ENCODE assay signal across 13 mouse cellular contexts in genomic region chr11:17083455-17083854, GRCm38 (mm10). TPM values are rescaled to one million over a fixed set of nuclear protein-coding genes. Genes with fewer than 3 reads are reported as not detected.
DNase-seq lines count a peak whose midpoint lies in the region; ATAC-seq and TF ChIP-seq lines count a peak whose summit lies in the region.
"Had no signal": no experiment of that assay in that cellular context is flagged by ENCODE, and none has a peak within 500 bp of the region (broad histone marks: within the 10 kb centered on the region; RNA-seq: fewer than 3 reads in every experiment).

No protein-coding gene starts in this region.

- peak; percentile 7 for DNase-seq in gastrocnemius, postnatal 10 days
- DNase-seq in gastrocnemius, postnatal 36 days = no peak
- DNase-seq in 3T3-L1 (ENCODE audit: low read depth, low spot score) (peak; percentile 61), 416B (ENCODE audit: low read depth) (peak; percentile 46)
- DNase-seq in frontal cortex, adult 2 months (ENCODE audit: extremely low spot score in 1 of 2, low spot score in 1 of 2) = no peak
- DNase-seq: cerebellum, adult 9-11 months; thymus, postnatal 36 days had no signal

- peaks cover 10% of the 10 kb centered on the region for H3K4me1 ChIP-seq in embryonic fibroblast, embryonic 13.5 days (ENCODE audit: control insufficient read depth, insufficient read depth, low read length)
- H3K4me1 ChIP-seq in intestine, embryonic 15.5 days (replicated peaks) = no peaks in the 10 kb centered on the region
- H3K4me1 ChIP-seq: hindbrain, embryonic 13.5 days; liver, embryonic 12.5 days had no signal

- intact Hi-C loops in gastrocnemius, postnatal 36 days (cut with DNase I) = loop anchor here (5.0 to 10.0 kb wide), 2 partner anchors 71 to 119 kb away; partner anchors contain the start of gene Ppp3r1

- no peak overlapping the region for H3K4me3 ChIP-seq in embryonic fibroblast, embryonic 13.5 days (ENCODE audit: insufficient read depth, low read length)
- H3K4me3 ChIP-seq in intestine, embryonic 15.5 days (replicated peaks) = no peak overlapping the region
- H3K4me3 ChIP-seq: hindbrain, embryonic 13.5 days; liver, embryonic 12.5 days had no signal

- 90% methylated on average over 3 of the region's 3 CpGs for WGBS in intestine, embryonic 15.5 days

- H3K27me3 ChIP-seq in intestine, embryonic 15.5 days (replicated peaks) = no peaks in the 10 kb centered on the region
- H3K27me3 ChIP-seq: hindbrain, embryonic 13.5 days; liver, embryonic 12.5 days had no signal

- no peak overlapping the region for H3K4me2 ChIP-seq in intestine, embryonic 15.5 days (replicated peaks)
- H3K4me2 ChIP-seq: hindbrain, embryonic 13.5 days; liver, embryonic 12.5 days; lung, embryonic 14.5 days had no signal

- no peaks in the 10 kb centered on the region for H3K9me3 ChIP-seq in intestine, embryonic 15.5 days
- H3K9me3 ChIP-seq: hindbrain, embryonic 13.5 days; liver, embryonic 12.5 days had no signal

- H3K27ac ChIP-seq in embryonic fibroblast, embryonic 13.5 days (ENCODE audit: insufficient read depth, low read length) = peak overlapping the region; percentile 88
- no peak overlapping the region for H3K27ac ChIP-seq in intestine, embryonic 15.5 days
- H3K27ac ChIP-seq: hindbrain, embryonic 13.5 days; liver, embryonic 12.5 days had no signal

- TF ChIP-seq CTCF in embryonic fibroblast, embryonic 13.5 days (IDR thresholded peaks at IDR 0.05; ENCODE audit: borderline replicate concordance, insufficient read depth, low read length) = no peak

- TF ChIP-seq POLR2A in embryonic fibroblast, embryonic 13.5 days (IDR thresholded peaks at IDR 0.05; ENCODE audit: low read depth, low read length) = no peak

- H3K9ac ChIP-seq in intestine, embryonic 15.5 days = no peak overlapping the region
- H3K9ac ChIP-seq: hindbrain, embryonic 13.5 days; liver, embryonic 12.5 days; lung, embryonic 14.5 days had no signal

- ATAC-seq in intestine, embryonic 15.5 days = no peak
- ATAC-seq: CD4-positive, CD25-positive, alpha-beta regulatory T cell, adult 4 months; liver, embryonic 12.5 days had no signal

- no peaks in the 10 kb centered on the region for H3K36me3 ChIP-seq in intestine, embryonic 15.5 days
- H3K36me3 ChIP-seq: liver, embryonic 12.5 days had no signal

RNA-seq across cellular contexts. Expression of gene Plek, which starts 31.3 kb away (rescaled TPM):
- total RNA-seq in gastrocnemius, postnatal 10 days (2021) = 1 to 10 TPM; 1.9 to 3.2 TPM
- total RNA-seq in gastrocnemius, postnatal 36 days (2021) = 1 to 10 TPM; 1.1 to 2.0 TPM
- 1.2 and 3.2 TPM in 2 replicates for polyA plus RNA-seq in embryonic fibroblast, embryonic 13.5 days (2011; ENCODE audit: insufficient read length, low read depth, missing spikeins)
- 2.2 and 2.6 TPM in 2 replicates for polyA plus RNA-seq in intestine, embryonic 15.5 days (2015; fragmentation: Nextera tagmentation; extraction: Ambion mirVana)
- 7.4 and 8.5 TPM in 2 replicates for polyA plus RNA-seq in frontal cortex, adult 2 months (2012; rRNA removed)

RNA-seq across cellular contexts. Expression of gene Cnrip1, which starts 32.1 kb away (rescaled TPM):
- 10 to 100 TPM in 1 of 2 experiments, 1 to 10 TPM in 1; 8.9 to 12.5 TPM for total RNA-seq in gastrocnemius, postnatal 10 days (2021)
- 1 to 10 TPM; 3.2 to 4.0 TPM for total RNA-seq in gastrocnemius, postnatal 36 days (2021)
- polyA plus RNA-seq in embryonic fibroblast, embryonic 13.5 days (2011; ENCODE audit: insufficient read length, low read depth, missing spikeins) = 19.5 and 25.9 TPM in 2 replicates
- polyA plus RNA-seq in intestine, embryonic 15.5 days (2015; fragmentation: Nextera tagmentation; extraction: Ambion mirVana) = 24.3 and 25.6 TPM in 2 replicates
- polyA plus RNA-seq in frontal cortex, adult 2 months (2012; rRNA removed) = 125 and 128 TPM in 2 replicates

Comparison
In these comparisons a context has a peak if more than half of its experiments do, and no peak if none do; other contexts are left out.
1. DNase-seq: peak in gastrocnemius, postnatal 10 days (single experiment), 3T3-L1 (single experiment) and 416B (single experiment); none in gastrocnemius, postnatal 36 days (0 of 2) and frontal cortex, adult 2 months (0 of 2).